Mouse (Mus musculus) liver, embryonic 11.5 days (tissue): ENCODE results near the gene Gm12394. TPM values are rescaled to one million over a fixed set of nuclear protein-coding genes. Genes with fewer than 3 reads are reported as not detected.
A peak's percentile ranks its signal among the peaks of the same experiment; 100 is the strongest.

Source experiments
- ATAC-seq: fragments of 200-750 bp; cut with Nextera tagmentation; replicated peaks from 2 replicates; pipeline ENCODE4 v1.8.0; 2017; ENCODE audit warnings: moderate number of reproducible peaks, mild to moderate bottlenecking, moderate TSS enrichment, moderate library complexity; ENCODE audit not compliant: low FRiP score
- DNase-seq: peaks from one replicate; pipeline ENCODE4 v3.0.0-alpha.2; 2017; ENCODE audit warnings: low spot score
- H3K27ac ChIP-seq: fragments of 300-500 bp; sonication (generic); 2 replicates; pipeline ENCODE4 v1.5.1; 2014; ENCODE audit warnings: mild to moderate bottlenecking, low read depth, low read length, control low read depth
- H3K27me3 ChIP-seq: fragments of 300-500 bp; sonication (generic); replicated peaks from 2 replicates; pipeline ENCODE4 v1.6.1; 2014; ENCODE audit warnings: low read length, mixed read lengths; ENCODE audit not compliant: control insufficient read depth, insufficient read depth
- H3K36me3 ChIP-seq: fragments of 300-500 bp; sonication (generic); 2 replicates; pipeline ENCODE4 v1.6.1; 2014; ENCODE audit warnings: mild to moderate bottlenecking, low read length, moderate library complexity, mixed read lengths; ENCODE audit not compliant: control insufficient read depth, insufficient read depth
- H3K4me1 ChIP-seq: fragments of 300-500 bp; sonication (generic); replicated peaks from 2 replicates; pipeline ENCODE4 v1.6.1; 2014; ENCODE audit warnings: low read length, mixed read lengths; ENCODE audit not compliant: control insufficient read depth, insufficient read depth
- H3K4me2 ChIP-seq: fragments of 300-500 bp; sonication (generic); 2 replicates; pipeline ENCODE4 v1.6.1; 2014; ENCODE audit warnings: mild to moderate bottlenecking, control low read depth, moderate library complexity
- H3K4me3 ChIP-seq: fragments of 300-500 bp; sonication (generic); 2 replicates; pipeline ENCODE4 v1.5.1; 2014; ENCODE audit warnings: low read depth, low read length, control low read depth
- H3K9ac ChIP-seq: fragments of 300-500 bp; sonication (generic); 2 replicates; pipeline ENCODE4 v1.6.1; 2014; ENCODE audit warnings: low read depth, low read length, control low read depth
- H3K9me3 ChIP-seq: fragments of 300-500 bp; sonication (generic); 2 replicates; pipeline ENCODE4 v1.6.1; 2016; ENCODE audit warnings: low read length, inconsistent platforms, mixed read lengths; ENCODE audit not compliant: control insufficient read depth
- WGBS: fragments of 180-500 bp; shearing (Covaris S2); extraction: QIAGEN DNeasy Blood & Tissue Kit; methylation state at CpG from one replicate; pipeline ENCODE4 v1.1.7; 2014; 5-methylcytosine and 5-hydroxymethylcytosine counted together
- polyA plus RNA-seq: library from polyadenylated mRNA; unstranded; fragments of >200 nt; fragmentation: Nextera tagmentation; extraction: Ambion mirVana; gene quantifications from 2 replicates; pipeline ENCODE4 v1.2.1, GENCODE M21; 2014

Gm12394 gene
- polyA plus RNA-seq, 1 experiment from 2014 or later: 0.11 TPM

DNA sequence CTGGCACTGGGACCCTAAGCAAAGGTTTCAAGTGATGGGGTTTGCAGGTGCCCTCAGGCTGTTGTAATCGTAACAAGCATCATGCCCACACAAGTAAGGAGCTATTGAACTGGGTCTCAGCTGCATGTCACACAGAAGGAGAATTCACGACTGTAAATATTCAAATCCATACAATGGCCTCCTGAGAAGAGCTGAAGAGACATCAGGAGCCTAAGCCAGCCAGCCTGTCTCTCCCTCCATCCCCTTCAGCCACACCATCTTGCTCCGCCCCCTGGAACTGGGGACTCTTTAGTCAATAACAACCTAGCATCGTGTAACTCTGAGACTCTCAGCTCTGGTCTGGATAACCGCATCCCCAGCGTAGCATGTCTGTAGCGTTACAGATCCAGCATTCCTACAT lies 34.6 kb upstream of the Gm12394 start:
- no peak for ATAC-seq
- H3K4me2 ChIP-seq: no peak overlapping the region
- no peak overlapping the region for H3K27ac ChIP-seq
- no peak overlapping the region for H3K4me3 ChIP-seq
- H3K9me3 ChIP-seq: no peaks in the 10 kb centered on the region
- no peaks in the 10 kb centered on the region for H3K4me1 ChIP-seq
- no peaks in the 10 kb centered on the region for H3K27me3 ChIP-seq
- no peak overlapping the region for H3K9ac ChIP-seq
- no peak for DNase-seq
- 68% methylated on average over 7 of the region's 7 CpGs for WGBS
- no peaks in the 10 kb centered on the region for H3K36me3 ChIP-seq

DNA sequence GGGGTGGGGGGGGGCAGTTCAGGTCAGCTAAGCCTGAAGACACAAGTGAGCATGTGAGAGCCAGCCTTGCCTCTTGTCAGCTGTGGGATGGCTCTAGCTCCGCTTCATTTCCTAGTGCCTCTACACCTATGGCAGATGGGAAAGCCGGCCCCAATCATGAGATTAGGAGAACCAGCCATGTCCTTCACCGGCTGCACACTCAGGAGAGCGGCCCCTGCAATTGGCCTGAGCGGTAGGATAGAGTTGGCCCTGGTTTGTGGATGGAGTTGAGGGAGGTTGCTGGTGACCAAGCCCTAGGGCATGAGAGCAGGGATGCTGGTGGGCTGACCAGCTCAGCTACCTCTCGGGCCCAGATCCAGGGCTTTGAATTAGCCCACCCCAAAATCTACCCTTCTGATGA lies 32.2 kb upstream of the Gm12394 start:
- Histone ChIP-seq H3K4me3 (no peak overlapping the region), H3K9me3 (no peaks in the 10 kb centered on the region), H3K4me2 (no peak overlapping the region), H3K27ac (no peak overlapping the region), H3K27me3 (no peaks in the 10 kb centered on the region), H3K36me3 (no peaks in the 10 kb centered on the region), H3K4me1 (no peaks in the 10 kb centered on the region), H3K9ac (no peak overlapping the region)
- 92% methylated on average over 6 of the region's 6 CpGs for WGBS
- ATAC-seq (no peak), DNase-seq (no peak)

DNA sequence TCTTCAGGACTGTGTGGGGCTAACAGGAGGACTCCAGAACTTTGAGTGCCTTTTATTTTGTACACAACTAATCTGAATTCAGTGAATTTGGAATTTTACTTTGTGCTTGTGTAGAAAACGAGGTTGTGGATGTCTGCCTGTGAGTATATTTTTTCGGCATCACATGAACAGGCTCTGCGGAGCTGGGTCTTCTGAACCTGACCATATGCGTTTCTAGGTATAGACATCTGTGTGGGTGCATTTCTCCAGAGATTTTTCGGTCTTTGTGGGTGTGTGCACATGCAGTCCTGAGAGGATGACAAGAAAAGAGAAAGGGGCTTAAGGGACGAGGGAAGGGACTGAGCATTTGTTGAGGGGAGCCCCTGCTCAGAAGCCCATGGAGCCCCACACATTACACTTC lies 30.4 kb upstream of the Gm12394 start:
- Histone ChIP-seq H3K4me3 (no peak overlapping the region), H3K4me2 (no peak overlapping the region), H3K4me1 (no peaks in the 10 kb centered on the region), H3K36me3 (no peaks in the 10 kb centered on the region), H3K27ac (no peak overlapping the region), H3K9me3 (no peaks in the 10 kb centered on the region), H3K27me3 (no peaks in the 10 kb centered on the region), H3K9ac (no peak overlapping the region)
- ATAC-seq (no peak), DNase-seq (no peak)
- 87% methylated on average over 6 of the region's 6 CpGs for WGBS

DNA sequence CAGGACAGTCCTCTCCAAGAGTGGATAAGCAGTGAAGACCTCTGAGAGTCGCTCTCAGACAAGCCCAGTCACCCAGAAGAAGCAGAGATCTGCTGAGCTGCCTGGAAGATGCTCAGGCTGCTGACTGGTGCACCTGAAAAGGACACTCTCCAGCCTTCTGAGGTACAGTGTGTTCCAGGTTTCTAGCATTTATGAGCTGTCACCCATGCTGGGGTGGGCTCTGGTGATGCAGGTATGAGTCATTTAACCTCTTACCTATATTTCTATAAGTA lies 24.0 kb upstream of the Gm12394 start:
- peak; percentile 54 for ATAC-seq
- Histone ChIP-seq H3K27ac (peak overlapping the region; percentile 17; the same call in 1 of the 2 replicates), H3K4me3 (peak overlapping the region; percentile 23)

DNA sequence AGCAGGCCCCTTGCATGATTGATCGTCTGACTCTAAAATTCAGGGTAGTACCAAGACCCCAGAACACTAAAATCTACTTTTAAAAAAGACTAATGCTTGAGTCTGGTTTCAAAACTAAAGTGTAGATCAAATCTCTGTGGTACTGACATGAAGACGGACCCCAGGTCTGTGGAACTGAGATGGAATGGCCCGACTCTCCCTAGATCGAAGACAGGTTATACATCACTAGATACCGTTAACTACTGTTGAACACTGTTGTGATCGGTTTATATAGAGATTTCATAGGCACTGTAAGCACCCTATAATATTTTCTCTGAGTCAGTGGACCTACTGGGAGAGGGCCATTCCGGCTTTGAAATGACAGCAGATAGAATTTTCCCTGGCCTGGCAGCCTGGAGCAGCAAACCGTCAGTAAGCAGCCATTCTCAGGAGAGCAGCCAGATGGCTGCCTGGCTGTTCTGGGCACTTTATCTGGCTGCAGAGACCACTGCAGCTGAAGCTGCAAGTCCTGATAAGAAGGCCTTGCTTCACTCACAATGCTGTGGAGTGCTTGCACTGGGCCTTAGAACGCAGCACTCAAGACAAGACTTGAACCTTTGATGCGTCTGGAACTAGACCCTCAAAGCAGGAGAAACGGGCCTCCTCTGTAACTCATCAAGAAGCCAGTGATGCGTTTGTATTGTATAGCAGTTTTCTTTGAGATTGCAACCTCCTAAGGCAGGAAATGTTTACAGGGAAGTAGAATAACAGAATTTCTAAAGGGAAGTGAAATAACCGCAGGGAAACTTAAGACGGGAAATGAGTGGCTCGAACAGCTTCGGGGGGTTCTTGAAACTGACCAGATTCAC lies 23.5 kb upstream of the Gm12394 start:
- peak; percentile 48 for DNase-seq

More for the DNA sequence above, 24.0 kb upstream of the Gm12394 start:
- Histone ChIP-seq H3K27me3 (no peaks in the 10 kb centered on the region), H3K4me1 (peaks cover 9% of the 10 kb centered on the region), H3K9ac (peak overlapping the region; percentile 55), H3K9me3 (no peaks in the 10 kb centered on the region), H3K4me2 (peak overlapping the region; percentile 21), H3K36me3 (no peaks in the 10 kb centered on the region)
- DNase-seq: no peak
- WGBS: 33% methylated on average over 1 of the region's 1 CpGs

DNA sequence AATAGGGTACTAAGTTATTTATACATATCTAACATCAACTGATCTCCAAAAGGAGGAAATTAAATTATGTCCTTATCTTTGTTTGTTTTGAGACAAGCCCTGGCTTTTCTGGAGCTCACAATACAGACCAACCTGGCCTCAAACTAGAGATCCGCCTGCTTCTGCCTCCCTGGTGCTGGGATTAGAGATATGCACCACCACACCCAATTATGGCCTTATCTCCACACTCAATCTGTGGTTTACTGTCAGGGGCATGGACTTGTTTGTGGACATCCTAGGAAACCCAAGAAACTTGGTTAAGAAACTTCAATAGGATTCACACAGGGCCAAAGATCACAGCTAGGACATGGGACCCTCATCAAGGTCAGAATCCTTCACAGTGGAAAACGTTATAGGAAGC lies 21.1 kb upstream of the Gm12394 start:
- WGBS: 70% methylated on average over 2 of the region's 2 CpGs
- Histone ChIP-seq H3K9me3 (no peaks in the 10 kb centered on the region), H3K27me3 (no peaks in the 10 kb centered on the region), H3K9ac (no peak overlapping the region), H3K27ac (no peak overlapping the region), H3K36me3 (no peaks in the 10 kb centered on the region), H3K4me1 (peaks cover 9% of the 10 kb centered on the region), H3K4me2 (no peak overlapping the region), H3K4me3 (no peak overlapping the region)
- DNase-seq (no peak), ATAC-seq (no peak)

More for the DNA sequence above, 23.5 kb upstream of the Gm12394 start:
- peak; percentile 99 for ATAC-seq
- H3K4me1 ChIP-seq: peaks cover 9% of the 10 kb centered on the region
- H3K4me2 ChIP-seq: peak overlapping the region; percentile 21
- H3K36me3 ChIP-seq: no peaks in the 10 kb centered on the region
- H3K27ac ChIP-seq: peak overlapping the region; percentile 17
- no peaks in the 10 kb centered on the region for H3K9me3 ChIP-seq
- no peaks in the 10 kb centered on the region for H3K27me3 ChIP-seq
- whole genome bisulfite sequencing: 47% methylated on average over 16 of the region's 16 CpGs
- H3K4me3 ChIP-seq: peak overlapping the region; percentile 23
- H3K9ac ChIP-seq: peak overlapping the region; percentile 55

DNA sequence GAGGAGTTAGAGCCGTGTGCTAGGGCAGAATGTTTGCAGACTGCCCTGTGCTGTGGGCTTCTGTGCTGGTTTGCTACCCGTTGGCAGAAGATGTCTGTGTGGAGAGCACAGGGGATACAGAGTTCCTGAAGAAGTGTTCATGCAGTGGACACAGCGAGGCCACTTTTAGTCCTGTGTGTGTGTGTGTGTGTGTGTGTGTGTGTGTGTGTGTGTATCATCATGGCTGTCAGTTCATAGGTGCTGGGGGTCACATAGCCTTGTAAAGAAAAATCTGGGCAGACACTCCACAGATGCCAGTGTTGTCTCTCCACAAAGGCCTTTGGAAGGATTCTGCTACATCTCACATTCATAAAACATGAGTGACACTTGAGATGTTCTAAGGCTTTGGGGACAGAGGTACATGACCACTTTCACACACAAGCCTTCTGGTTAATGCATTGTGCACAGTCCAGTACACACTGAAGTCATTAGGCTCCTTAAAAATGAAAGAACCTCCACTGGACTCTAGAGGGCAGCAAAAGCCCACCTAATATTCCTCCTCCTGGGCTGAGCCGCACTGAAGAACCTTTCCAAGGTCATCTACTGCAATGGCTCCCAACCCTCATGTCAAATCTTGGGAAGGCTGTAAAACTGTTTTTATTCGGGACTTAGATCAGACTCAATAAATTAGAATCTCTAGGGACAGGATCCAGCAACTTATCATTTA lies 20.2 kb upstream of the Gm12394 start:
- peak; percentile 62; the same call in 1 of the 2 replicates for ATAC-seq
- Histone ChIP-seq H3K9me3 (no peaks in the 10 kb centered on the region), H3K27me3 (no peaks in the 10 kb centered on the region), H3K9ac (no peak overlapping the region), H3K4me1 (peaks cover 9% of the 10 kb centered on the region), H3K4me3 (no peak overlapping the region), H3K36me3 (no peaks in the 10 kb centered on the region), H3K27ac (no peak overlapping the region), H3K4me2 (no peak overlapping the region)
- WGBS: 30% methylated on average over 5 of the region's 5 CpGs
- DNase-seq: no peak

DNA sequence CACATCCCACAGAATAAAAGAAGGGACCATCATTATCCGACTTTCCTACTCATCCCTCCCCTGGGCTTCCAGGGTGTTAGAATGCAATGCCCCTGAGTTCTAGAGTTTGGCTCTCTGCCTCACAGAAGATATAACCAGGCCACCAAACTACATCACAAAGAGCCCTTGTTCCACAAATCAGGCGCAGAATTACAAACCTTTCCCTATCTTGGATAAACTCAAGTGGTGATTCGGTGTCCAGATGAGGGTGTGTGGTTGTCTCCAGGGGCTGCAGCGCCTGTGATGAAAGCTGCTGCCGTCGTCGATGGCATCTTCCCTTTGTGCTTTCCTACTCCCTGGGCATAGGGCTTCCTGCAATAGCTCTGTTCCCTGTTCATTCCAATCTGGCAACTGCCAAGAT lies 17.6 kb upstream of the Gm12394 start, which contains the start of gene Fam205c:
TSS of gene Fam205c (minus strand) at position 101 of the 400 bp plus-strand sequence.
- WGBS: 79% methylated on average over 7 of the region's 7 CpGs
- no peaks in the 10 kb centered on the region for H3K36me3 ChIP-seq
- no peak within 1 kb of the TSS for H3K27ac ChIP-seq
- no peak within 1 kb of the TSS for H3K4me2 ChIP-seq
- no peak within 1 kb of the TSS for H3K4me3 ChIP-seq
- H3K4me1 ChIP-seq: no peaks in the 10 kb centered on the region
- H3K9ac ChIP-seq: no peak within 1 kb of the TSS
- ATAC-seq (no peak), DNase-seq (no peak)
- H3K27me3 ChIP-seq: no peaks in the 10 kb centered on the region
- H3K9me3 ChIP-seq: no peaks in the 10 kb centered on the region
